ENCODE assay signal across 18 mouse cellular contexts in the genomic region with DNA sequence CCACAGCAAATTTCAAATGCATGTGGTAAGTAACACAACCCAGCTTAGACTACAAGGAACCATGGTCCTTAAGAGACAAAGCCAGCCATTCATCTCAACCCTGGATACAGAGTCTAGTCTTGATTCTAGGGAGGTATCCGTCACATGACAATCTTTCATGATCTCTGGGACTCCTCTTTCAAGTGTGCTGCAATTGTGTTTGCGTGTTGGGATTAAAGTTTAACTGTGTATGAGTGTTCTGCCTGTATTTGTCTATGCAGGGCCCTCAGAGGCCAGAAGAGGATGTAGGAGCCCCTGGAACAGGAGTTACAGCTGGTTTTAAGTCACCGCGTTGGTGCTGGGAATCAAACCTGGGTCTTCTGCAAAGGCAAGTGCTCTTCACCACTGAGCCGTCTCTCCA. TPM values are rescaled to one million over a fixed set of nuclear protein-coding genes. Genes with fewer than 3 reads are reported as not detected.
A peak's percentile ranks its signal among the peaks of the same experiment; 100 is the strongest.
DNase-seq lines count a peak whose midpoint lies in the region; ATAC-seq and TF ChIP-seq lines count a peak whose summit lies in the region.
"Had no signal": no experiment of that assay in that cellular context is flagged by ENCODE, and none has a peak within 500 bp of the region (broad histone marks: within the 10 kb centered on the region; RNA-seq: fewer than 3 reads in every experiment).

No protein-coding gene starts in this region.

- no peak for TF ChIP-seq POLR2A in liver, adult 2 months (IDR thresholded peaks at IDR 0.05; ENCODE audit: extremely low read depth, insufficient read depth, low read length)

- H3K4me3 ChIP-seq in liver, adult 2 months (ENCODE audit: insufficient read depth, low read depth, low read length): no peak overlapping the region
- H3K4me3 ChIP-seq in liver, embryonic 12.5 days: no peak overlapping the region
- H3K4me3 ChIP-seq in liver, postnatal 0 days (ENCODE audit: low read depth, low read length): no peak overlapping the region

- no peak for TF ChIP-seq EP300 in liver, postnatal 0 days (IDR thresholded peaks at IDR 0.05; ENCODE audit: low read depth)

- H3K79me2 ChIP-seq in liver, adult 2 months (ENCODE audit: control insufficient read depth, insufficient read depth, low read length): peaks cover 40% of the 10 kb centered on the region

- no peak for ATAC-seq in liver, embryonic 12.5 days
- peak; percentile 60 for ATAC-seq in liver, postnatal 0 days
- ATAC-seq: activated CD4-positive, CD25-positive, alpha-beta regulatory T cell, adult 4 months; CD4-positive, CD25-positive, alpha-beta regulatory T cell, adult 4 months; Patski had no signal

- H3K9me3 ChIP-seq in liver, embryonic 12.5 days (replicated peaks): no peaks in the 10 kb centered on the region
- H3K9me3 ChIP-seq in liver, postnatal 0 days (ENCODE audit: low read length): no peaks in the 10 kb centered on the region
- H3K9me3 ChIP-seq: G1E had no signal

- 64% methylated on average over 5 of the region's 5 CpGs for WGBS in liver, adult 2 months
- WGBS in liver, embryonic 12.5 days (ENCODE audit: insufficient replicate concordance): 76% methylated on average over 5 of the region's 5 CpGs
- 82% methylated on average over 5 of the region's 5 CpGs for WGBS in liver, postnatal 0 days (ENCODE audit: insufficient replicate concordance)

- no peak overlapping the region for H3K9ac ChIP-seq in liver, adult 2 months (ENCODE audit: low read depth, low read length)
- H3K9ac ChIP-seq in liver, embryonic 12.5 days: no peak overlapping the region
- H3K9ac ChIP-seq in liver, postnatal 0 days (replicated peaks): no peak overlapping the region

- H3K27me3 ChIP-seq in liver, adult 2 months (ENCODE audit: control insufficient read depth, insufficient read depth, low read length): no peaks in the 10 kb centered on the region
- no peaks in the 10 kb centered on the region for H3K27me3 ChIP-seq in liver, embryonic 12.5 days (replicated peaks)
- no peaks in the 10 kb centered on the region for H3K27me3 ChIP-seq in liver, postnatal 0 days (ENCODE audit: insufficient read depth, low read length)
- H3K27me3 ChIP-seq: Patski had no signal

- no peaks in the 10 kb centered on the region for H3K36me3 ChIP-seq in liver, adult 2 months (ENCODE audit: control insufficient read depth, insufficient read depth, low read length)
- H3K36me3 ChIP-seq in liver, embryonic 12.5 days: no peaks in the 10 kb centered on the region
- 0 out of 2 replicates have a peak, but pooled peaks cover 4% of the 10 kb centered on the region for H3K36me3 ChIP-seq in liver, postnatal 0 days (replicated peaks; ENCODE audit: insufficient read depth, low read length)
- H3K36me3 ChIP-seq: G1E had no signal

- peaks cover 35% of the 10 kb centered on the region for H3K4me1 ChIP-seq in liver, adult 2 months (ENCODE audit: control insufficient read depth, insufficient read depth, low read length)
- peaks cover 9% of the 10 kb centered on the region; the same call in 1 of the 2 replicates for H3K4me1 ChIP-seq in liver, embryonic 12.5 days
- H3K4me1 ChIP-seq in liver, postnatal 0 days (ENCODE audit: insufficient read depth): peaks cover 8% of the 10 kb centered on the region

- TF ChIP-seq CTCF in liver, adult 2 months (IDR thresholded peaks at IDR 0.05; ENCODE audit: low read depth, low read length): no peak
- no peak for TF ChIP-seq CTCF in liver, postnatal 0 days (IDR thresholded peaks at IDR 0.05; ENCODE audit: low read depth)

- peak; percentile 83 for DNase-seq in liver, adult 2 months (ENCODE audit: extremely low read depth, low read depth, low spot score)
- DNase-seq in liver, postnatal 0 days: no peak
- no peak for DNase-seq in liver
- DNase-seq: adrenal gland, adult 2 months; adrenal gland, adult 8-10 months; adrenal gland, postnatal 10 days; adrenal gland, postnatal 14 days; adrenal gland, postnatal 25 days; adrenal gland, postnatal 36 days; B cell, adult 2 months; cerebellum, adult 11 months; cerebellum, adult 11-12 months; cerebellum, adult 18-20 months had no signal

- no peak overlapping the region for H3K27ac ChIP-seq in liver, adult 2 months (replicated peaks; ENCODE audit: insufficient read depth, low read depth, low read length)
- H3K27ac ChIP-seq in liver, embryonic 12.5 days: no peak overlapping the region
- no peak overlapping the region for H3K27ac ChIP-seq in liver, postnatal 0 days (ENCODE audit: low read depth)

- no peak overlapping the region for H3K4me2 ChIP-seq in liver, embryonic 12.5 days
- H3K4me2 ChIP-seq in liver, postnatal 0 days (ENCODE audit: low read depth, low read length): no peak overlapping the region

RNA-seq across cellular contexts. Expression of gene Ypel2, which starts 16.3 kb away (rescaled TPM):
- total RNA-seq in liver, adult 2 months (2014; rRNA removed): 6.2 and 9.7 TPM in 2 replicates
- 5.1 and 6.6 TPM in 2 replicates for polyA plus RNA-seq in liver, adult 2 months (2012; rRNA removed)
- 1.3 and 1.4 TPM in 2 replicates for polyA plus RNA-seq in liver, embryonic 12.5 days (2016; fragmentation: Nextera tagmentation; extraction: Ambion mirVana)
- polyA plus RNA-seq in liver, postnatal 0 days (2015; fragmentation: Nextera tagmentation; extraction: Ambion mirVana): 2.1 TPM in 2 replicates
